12 mouse cellular contexts compared by ENCODE assay signal in genomic region chr6:118749285-118749684, GRCm38 (mm10).
"Had no signal": no experiment of that assay in that cellular context is flagged by ENCODE, and none has a peak within 500 bp of the region (broad histone marks: within the 10 kb centered on the region; RNA-seq: fewer than 3 reads in every experiment).

No protein-coding gene starts in this region.

- ATAC-seq: lung, postnatal 0 days; midbrain, embryonic 16.5 days had no signal

- H3K9me3 ChIP-seq: kidney, embryonic 15.5 days; limb, embryonic 10.5 days; midbrain, embryonic 12.5 days; neural tube, embryonic 13.5 days had no signal

- H3K27me3 ChIP-seq: midbrain, embryonic 12.5 days; neural tube, embryonic 13.5 days had no signal

- DNase-seq: kidney, adult 18-20 months; kidney, postnatal 14 days; lung, adult 2 months; lung, postnatal 36 days; right cerebral cortex, postnatal 14 days had no signal

- H3K27ac ChIP-seq: kidney, embryonic 15.5 days; left cerebral cortex, adult 2 months; limb, embryonic 10.5 days; midbrain, embryonic 12.5 days; neural tube, embryonic 13.5 days had no signal

- H3K4me2 ChIP-seq: kidney, embryonic 15.5 days; midbrain, embryonic 12.5 days; neural tube, embryonic 13.5 days had no signal

- H3K4me1 ChIP-seq: kidney, embryonic 15.5 days; limb, embryonic 10.5 days; midbrain, embryonic 12.5 days had no signal

- H3K9ac ChIP-seq: kidney, embryonic 15.5 days; midbrain, embryonic 12.5 days; neural tube, embryonic 13.5 days had no signal

- H3K36me3 ChIP-seq: kidney, embryonic 15.5 days; midbrain, embryonic 12.5 days had no signal

- H3K4me3 ChIP-seq: kidney, embryonic 15.5 days; left cerebral cortex, adult 2 months; limb, embryonic 10.5 days; midbrain, embryonic 12.5 days; neural tube, embryonic 13.5 days had no signal
